In genomic region chr16:95169346-95169745, GRCm38 (mm10) we compare ENCODE assay signal across 17 mouse cellular contexts.
DNase-seq lines count a peak whose midpoint lies in the region; ATAC-seq lines count a peak whose summit lies in the region.
"Had no signal": no experiment of that assay in that cellular context is flagged by ENCODE, and none has a peak within 500 bp of the region (broad histone marks: within the 10 kb centered on the region; RNA-seq: fewer than 3 reads in every experiment).

No protein-coding gene starts in this region.

- ATAC-seq in cerebellum, adult (ENCODE audit: insufficient number of reproducible peaks, low FRiP score, low TSS enrichment): peak; percentile 59
- ATAC-seq in frontal cortex, adult (ENCODE audit: low TSS enrichment): no peak
- ATAC-seq: forebrain, embryonic 15.5 days; intestine, postnatal 0 days; liver, postnatal 0 days had no signal

- peak; percentile 66 for DNase-seq in brain, adult 2 months (ENCODE audit: low read depth, low spot score)
- peak; percentile 19 for DNase-seq in cerebellum, adult 8-10 months
- DNase-seq in cerebellum, postnatal 25 days: peak; percentile 48 to 56
- no peak for DNase-seq in T-cell, adult 2 months (ENCODE audit: low spot score)
- DNase-seq: adrenal gland, adult 2 months; adrenal gland, postnatal 36 days; B cell, adult 2 months; gastrocnemius, postnatal 14 days; heart, postnatal 36 days; kidney, postnatal 25 days; liver, postnatal 0 days; lung, postnatal 36 days; thymus, postnatal 4 days had no signal
